Mouse (Mus musculus) cerebellum, postnatal 25 days (tissue): Measurements from ENCODE around the gene Ufc1.
"Not testable (repeated sequence)": the region's sequence is repeated elsewhere in the genome, so short reads cannot be mapped to it uniquely, and the experiment has no call there.

Experiments used
- DNase-seq, 2 experiments: peaks; one replicate each; pipeline ENCODE4 v3.0.0; 2021; ENCODE audit warnings: mixed read lengths in 2 of 2

Gene Ufc1

GRCm38 (mm10) chr1:171245353-171245752, 49.5 kb downstream of the Ufc1 start:
- no peak for DNase-seq

DNA sequence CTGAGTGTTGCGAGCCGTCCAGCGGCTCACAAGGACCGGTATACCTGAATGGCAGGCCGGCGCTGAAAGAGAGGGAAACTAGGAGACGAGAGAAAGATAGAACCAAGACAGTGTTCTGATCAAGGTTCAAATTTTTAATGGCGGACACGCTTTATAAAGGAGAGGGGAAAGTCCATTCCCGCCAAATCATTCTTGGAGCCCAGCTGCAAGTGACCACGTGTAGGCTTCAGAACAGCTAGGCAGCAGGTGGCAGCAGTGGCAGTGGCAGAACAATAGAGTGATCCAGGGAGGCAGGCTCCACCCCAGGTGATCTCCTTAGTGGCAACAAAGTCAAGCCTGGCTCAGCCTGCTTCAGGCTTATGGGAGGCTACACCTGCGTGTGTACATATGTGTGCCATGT, 52.9 kb downstream of the Ufc1 start:
- DNase-seq: not testable (repeated sequence)

DNA sequence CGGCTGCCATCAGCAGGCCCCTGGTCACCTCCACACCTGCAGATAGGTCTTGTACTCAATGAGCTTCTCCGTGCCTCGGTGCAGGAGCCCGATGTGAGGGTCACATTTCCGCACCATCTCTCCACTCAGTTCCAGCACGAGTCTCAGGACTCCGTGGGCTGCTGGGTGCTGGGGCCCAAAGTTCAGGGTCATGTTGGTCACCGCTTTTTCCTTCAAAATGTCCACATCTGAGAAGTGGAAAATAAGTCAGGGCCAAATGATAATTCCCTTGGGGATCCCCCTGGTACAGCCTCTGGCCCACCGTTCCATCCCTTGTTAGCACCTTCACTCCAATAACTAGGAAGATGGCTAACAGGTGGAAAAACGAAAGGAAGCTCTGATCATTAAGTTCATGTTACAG, 53.9 kb downstream of the Ufc1 start:
- DNase-seq: no peak

DNA sequence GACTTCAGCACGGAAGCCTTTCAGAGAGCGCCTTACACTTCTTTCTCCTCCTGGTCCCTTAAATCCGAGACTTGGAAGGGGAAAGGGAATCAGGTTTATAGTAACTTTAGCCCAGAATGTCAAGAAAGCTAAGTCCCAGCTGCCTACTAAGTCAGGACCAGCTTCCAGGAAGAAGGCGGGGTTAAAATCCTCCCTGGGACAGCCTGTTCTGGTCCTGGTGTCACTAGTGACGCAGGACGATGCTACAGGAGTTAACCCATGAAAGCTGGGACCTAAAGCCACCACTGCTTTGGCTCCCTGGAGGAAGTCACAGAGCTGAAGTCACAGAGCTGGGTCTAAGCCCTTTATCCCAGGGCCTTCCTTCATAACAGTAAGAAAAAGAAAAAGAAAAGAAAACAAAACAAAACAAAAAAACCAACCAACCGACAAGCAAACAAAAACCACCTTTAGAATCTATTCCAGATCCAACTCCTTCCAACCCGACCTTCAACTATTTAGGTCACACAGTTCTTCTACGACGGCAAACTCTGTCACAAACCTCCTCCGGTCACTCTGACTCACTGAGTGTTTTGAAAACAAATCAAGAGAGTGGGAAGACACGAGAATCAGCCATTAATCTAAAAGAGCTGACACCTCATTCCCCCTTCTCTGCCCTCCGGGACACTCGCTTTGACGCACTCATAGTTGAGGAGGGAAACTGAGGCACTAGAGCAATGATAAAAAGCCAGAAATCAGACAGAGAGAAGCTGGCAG, 54.7 kb downstream of the Ufc1 start:
- DNase-seq: no peak
